Mouse (Mus musculus) regulatory T cell (primary cell): Measurements from ENCODE around the gene Adad2.

Experiments
- in situ Hi-C: fragments of 300-600 bp; cut with MboI, MseI; formaldehyde crosslinking; loops from one replicate; pipeline ENCODE4 v1.15.1; 2025; ENCODE audit warnings: high pct_unique_total_duplicates

The Adad2 gene

GRCm38 (mm10) chr8:119639798-119640197, 27.3 kb downstream of the Adad2 start:
- in situ Hi-C loops: no loop called here

GRCm38 (mm10) chr8:119641058-119641457, 28.5 kb downstream of the Adad2 start:
- in situ Hi-C loops: no loop called here

GRCm38 (mm10) chr8:119642960-119643359, 30.4 kb downstream of the Adad2 start:
- in situ Hi-C loops: no loop called here

- in situ Hi-C loops: no loop called here
These were observed 31.9 kb downstream of the Adad2 start for GRCm38 (mm10) chr8:119644429-119644960.

- in situ Hi-C loops: no loop called here
These were observed 32.5 kb downstream of the Adad2 start for GRCm38 (mm10) chr8:119644981-119645597.

GRCm38 (mm10) chr8:119646197-119646596, 33.6 kb downstream of the Adad2 start:
- in situ Hi-C loops: no loop called here

- in situ Hi-C loops: no loop called here
These were observed 34.3 kb downstream of the Adad2 start for GRCm38 (mm10) chr8:119646846-119647245.

GRCm38 (mm10) chr8:119651324-119651723, 38.8 kb downstream of the Adad2 start:
- in situ Hi-C loops: no loop called here

- in situ Hi-C loops: no loop called here
These were observed 44.3 kb downstream of the Adad2 start for GRCm38 (mm10) chr8:119656709-119657464.

- in situ Hi-C loops: no loop called here
These were observed 48.5 kb downstream of the Adad2 start for GRCm38 (mm10) chr8:119661081-119661480.

GRCm38 (mm10) chr8:119661892-119662291, 49.3 kb downstream of the Adad2 start:
- in situ Hi-C loops: no loop called here

- in situ Hi-C loops: no loop called here
These were observed 50.9 kb downstream of the Adad2 start for GRCm38 (mm10) chr8:119663440-119663839.

GRCm38 (mm10) chr8:119665270-119665669, 52.7 kb downstream of the Adad2 start:
- in situ Hi-C loops: no loop called here
